24 mouse cellular contexts compared by ENCODE assay signal in the genomic region with DNA sequence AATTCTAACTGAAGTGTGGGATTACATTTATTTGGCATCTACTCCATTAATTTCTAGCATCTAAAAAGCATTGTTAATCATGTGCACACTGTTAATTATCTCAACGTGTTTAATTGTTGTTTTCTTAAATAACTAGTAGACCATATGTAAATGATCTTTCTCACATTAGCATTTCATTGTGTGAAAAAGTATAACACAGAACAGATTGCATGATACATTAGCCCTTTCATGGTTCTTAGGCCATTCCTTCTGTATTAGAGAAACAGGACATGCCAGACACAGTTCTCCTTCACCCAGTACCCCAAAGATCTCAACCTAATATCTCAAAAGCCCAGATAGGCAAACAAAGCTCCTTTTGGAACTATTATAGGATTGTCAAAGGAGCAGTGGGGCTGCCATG.
DNase-seq lines count a peak whose midpoint lies in the region; ATAC-seq and TF ChIP-seq lines count a peak whose summit lies in the region.
"Had no signal": no experiment of that assay in that cellular context is flagged by ENCODE, and none has a peak within 500 bp of the region (broad histone marks: within the 10 kb centered on the region; RNA-seq: fewer than 3 reads in every experiment).

No protein-coding gene starts in this region.

- no peaks in the 10 kb centered on the region for H3K27me3 ChIP-seq in forebrain, embryonic 13.5 days
- no peaks in the 10 kb centered on the region for H3K27me3 ChIP-seq in forebrain, postnatal 0 days (ENCODE audit: insufficient read depth, low read length)
- H3K27me3 ChIP-seq in forebrain, embryonic 15.5 days = no peaks in the 10 kb centered on the region
- no peaks in the 10 kb centered on the region for H3K27me3 ChIP-seq in forebrain, embryonic 10.5 days (ENCODE audit: poor library complexity, severe bottlenecking)
- H3K27me3 ChIP-seq: CH12.LX; embryonic facial prominence, embryonic 13.5 days; embryonic facial prominence, embryonic 15.5 days; Patski had no signal

- H3K27ac ChIP-seq in forebrain, embryonic 13.5 days = no peak overlapping the region
- no peak overlapping the region for H3K27ac ChIP-seq in forebrain, postnatal 0 days (ENCODE audit: low read depth, low read length)
- H3K27ac ChIP-seq in forebrain, embryonic 15.5 days (replicated peaks) = no peak overlapping the region
- no peak overlapping the region for H3K27ac ChIP-seq in forebrain, embryonic 10.5 days
- H3K27ac ChIP-seq: embryonic facial prominence, embryonic 13.5 days; embryonic facial prominence, embryonic 15.5 days had no signal

- H3K4me2 ChIP-seq in forebrain, embryonic 13.5 days = no peak overlapping the region
- H3K4me2 ChIP-seq in forebrain, postnatal 0 days (ENCODE audit: low read depth) = no peak overlapping the region
- no peak overlapping the region for H3K4me2 ChIP-seq in forebrain, embryonic 15.5 days (replicated peaks)
- H3K4me2 ChIP-seq: embryonic facial prominence, embryonic 13.5 days; embryonic facial prominence, embryonic 15.5 days had no signal

- ATAC-seq in forebrain, embryonic 13.5 days = peak; percentile 63
- ATAC-seq in forebrain, postnatal 0 days = no peak
- ATAC-seq in forebrain, embryonic 15.5 days (replicated peaks) = 0 out of 2 replicates have a peak, but pooled peaks have one; percentile 32
- ATAC-seq: activated CD4-positive, CD25-positive, alpha-beta regulatory T cell, adult 4 months; CD4-positive, CD25-positive, alpha-beta regulatory T cell, adult 4 months; Patski had no signal

- H3K9me3 ChIP-seq in forebrain, embryonic 13.5 days (replicated peaks) = no peaks in the 10 kb centered on the region
- H3K9me3 ChIP-seq in forebrain, postnatal 0 days (ENCODE audit: low read length) = no peaks in the 10 kb centered on the region
- H3K9me3 ChIP-seq in forebrain, embryonic 15.5 days = no peaks in the 10 kb centered on the region
- H3K9me3 ChIP-seq in forebrain, embryonic 10.5 days = no peaks in the 10 kb centered on the region
- H3K9me3 ChIP-seq: embryonic facial prominence, embryonic 13.5 days; embryonic facial prominence, embryonic 15.5 days; G1E had no signal

- H3K9ac ChIP-seq in forebrain, embryonic 13.5 days = no peak overlapping the region
- H3K9ac ChIP-seq in forebrain, postnatal 0 days = no peak overlapping the region
- H3K9ac ChIP-seq in forebrain, embryonic 15.5 days (replicated peaks) = no peak overlapping the region
- H3K9ac ChIP-seq: embryonic facial prominence, embryonic 13.5 days; embryonic facial prominence, embryonic 15.5 days had no signal

- 26% methylated on average over 1 of the region's 1 CpGs for WGBS in forebrain, embryonic 13.5 days
- 14% methylated on average over 1 of the region's 1 CpGs for WGBS in forebrain, postnatal 0 days
- 21% methylated on average over 1 of the region's 1 CpGs for WGBS in forebrain, embryonic 15.5 days
- WGBS in forebrain, embryonic 10.5 days = 61% methylated on average over 1 of the region's 1 CpGs

- 0 out of 2 replicates have a peak, but pooled peaks cover 3% of the 10 kb centered on the region for H3K4me1 ChIP-seq in forebrain, embryonic 13.5 days
- no peaks in the 10 kb centered on the region for H3K4me1 ChIP-seq in forebrain, postnatal 0 days (ENCODE audit: insufficient read depth)
- H3K4me1 ChIP-seq in forebrain, embryonic 15.5 days = no peaks in the 10 kb centered on the region
- H3K4me1 ChIP-seq in forebrain, embryonic 10.5 days = no peaks in the 10 kb centered on the region
- H3K4me1 ChIP-seq: embryonic facial prominence, embryonic 13.5 days; embryonic facial prominence, embryonic 15.5 days had no signal

- no peak overlapping the region for H3K4me3 ChIP-seq in forebrain, embryonic 13.5 days
- no peak overlapping the region for H3K4me3 ChIP-seq in forebrain, postnatal 0 days (ENCODE audit: low read depth, low read length)
- no peak overlapping the region for H3K4me3 ChIP-seq in forebrain, embryonic 15.5 days
- no peak overlapping the region for H3K4me3 ChIP-seq in forebrain, embryonic 10.5 days
- H3K4me3 ChIP-seq: embryonic facial prominence, embryonic 13.5 days; embryonic facial prominence, embryonic 15.5 days; erythroblast, embryonic 14.5 days had no signal

- no peak for TF ChIP-seq CTCF in forebrain, postnatal 0 days (IDR thresholded peaks at IDR 0.05; ENCODE audit: low read depth)
- TF ChIP-seq CTCF in brain, embryonic 14.5 days (IDR thresholded peaks at IDR 0.05; ENCODE audit: borderline replicate concordance, extremely low read depth, insufficient read depth, insufficient read length) = no peak

- DNase-seq in forebrain, postnatal 0 days = no peak
- no peak for DNase-seq in forebrain, embryonic 10.5 days (ENCODE audit: extremely low spot score, low spot score)
- DNase-seq in brain, embryonic 14.5 days (ENCODE audit: low read depth) = peak; percentile 35
- DNase-seq: adrenal gland, adult 8-10 months; adrenal gland, postnatal 14 days; adrenal gland, postnatal 36 days; B cell, adult 2 months; cerebellum, adult 11 months; cerebellum, adult 18-20 months; cerebellum, adult 8-10 months; cerebellum, adult 9-11 months; cerebellum, postnatal 14 days; cerebellum, postnatal 36 days; embryo, embryonic 11 days had no signal

- no peaks in the 10 kb centered on the region for H3K36me3 ChIP-seq in forebrain, embryonic 13.5 days (ENCODE audit: poor library complexity, severe bottlenecking)
- H3K36me3 ChIP-seq in forebrain, postnatal 0 days (ENCODE audit: insufficient read depth) = no peaks in the 10 kb centered on the region
- no peaks in the 10 kb centered on the region for H3K36me3 ChIP-seq in forebrain, embryonic 15.5 days
- H3K36me3 ChIP-seq in forebrain, embryonic 10.5 days (replicated peaks) = no peaks in the 10 kb centered on the region
- H3K36me3 ChIP-seq: embryonic facial prominence, embryonic 13.5 days; embryonic facial prominence, embryonic 15.5 days; G1E had no signal

- no peak for TF ChIP-seq POLR2A in brain, embryonic 14.5 days (IDR thresholded peaks at IDR 0.05; ENCODE audit: borderline replicate concordance, extremely low read depth, insufficient read depth, insufficient read length, poor library complexity, severe bottlenecking)
